Mouse (Mus musculus): ENCODE measurements at regions not wholly inside any gene's neighbourhood (a gene's known extent, or its start where the extent isn't known, plus 50 kb on each side); places are given as distances from the start of the nearest gene placed in this dataset.

DNA sequence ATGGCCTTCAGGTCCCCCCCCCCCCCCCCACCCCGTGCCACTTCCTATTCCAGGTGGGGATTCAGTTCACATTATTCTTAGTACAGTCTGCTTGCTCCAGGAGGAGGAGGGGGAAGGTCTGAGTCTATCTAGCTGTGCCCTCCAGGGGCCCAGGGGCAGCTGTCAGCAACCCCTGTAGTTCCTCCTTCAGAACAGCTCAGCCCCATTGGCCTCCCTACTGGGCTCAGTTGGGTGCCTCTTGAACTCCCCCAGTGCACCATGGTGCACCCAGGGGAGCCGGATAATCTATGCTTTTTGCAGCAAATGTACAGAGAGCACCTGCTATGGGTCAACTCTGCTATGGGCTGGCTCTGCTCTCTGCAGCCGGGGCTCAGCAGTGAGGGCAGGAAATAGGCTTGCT, 204.8 kb downstream of the 4933412E24Rik start:
- TF ChIP-seq CTCF (IDR thresholded peaks at IDR 0.05; ENCODE audit: low read depth) (no peak), EP300 (IDR thresholded peaks at IDR 0.05; ENCODE audit: low read depth) (no peak)
- WGBS (ENCODE audit: insufficient replicate concordance), result 34% methylated on average over 2 of the region's 3 CpGs
- Histone ChIP-seq H3K4me1 (ENCODE audit: insufficient read depth) (peaks cover 8% of the 10 kb centered on the region), H3K9ac (replicated peaks) (no peak overlapping the region), H3K27me3 (ENCODE audit: insufficient read depth, low read length) (no peaks in the 10 kb centered on the region), H3K4me3 (ENCODE audit: low read depth, low read length) (no peak overlapping the region), H3K27ac (ENCODE audit: low read depth) (peak overlapping the region; percentile 44), H3K9me3 (ENCODE audit: low read length) (no peaks in the 10 kb centered on the region), H3K36me3 (replicated peaks; ENCODE audit: insufficient read depth, low read length) (no peaks in the 10 kb centered on the region), H3K4me2 (ENCODE audit: low read depth, low read length) (no peak overlapping the region)
- peak; percentile 67 for ATAC-seq
- DNase-seq, result peak; percentile 49

DNA sequence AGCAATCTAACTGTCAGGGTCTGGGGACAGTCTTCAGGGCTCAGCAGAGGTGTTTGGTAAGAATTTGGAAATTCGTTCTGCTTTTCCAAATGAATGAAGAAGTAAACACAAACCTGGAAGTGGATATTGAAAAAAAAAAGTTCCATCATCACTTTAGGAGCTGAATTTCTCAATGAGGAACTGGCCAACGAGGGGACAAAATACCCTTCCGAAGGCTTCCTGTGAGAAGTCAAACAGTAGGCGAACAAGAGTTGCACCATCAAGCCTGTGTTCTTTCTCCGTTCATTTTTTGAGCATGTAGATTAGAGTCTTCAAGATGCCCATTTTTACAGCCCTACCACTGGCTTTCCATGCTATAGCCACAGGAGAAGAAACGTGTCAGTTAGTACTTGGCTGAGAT, 207.1 kb downstream of the 4933412E24Rik start:
- Histone ChIP-seq H3K4me3 (ENCODE audit: low read depth, low read length) (no peak overlapping the region), H3K4me1 (ENCODE audit: insufficient read depth) (peaks cover 3% of the 10 kb centered on the region), H3K27ac (ENCODE audit: low read depth) (no peak overlapping the region), H3K4me2 (ENCODE audit: low read depth, low read length) (no peak overlapping the region), H3K36me3 (replicated peaks; ENCODE audit: insufficient read depth, low read length) (no peaks in the 10 kb centered on the region), H3K9ac (replicated peaks) (no peak overlapping the region), H3K27me3 (ENCODE audit: insufficient read depth, low read length) (no peaks in the 10 kb centered on the region), H3K9me3 (ENCODE audit: low read length) (no peaks in the 10 kb centered on the region)
- no peak for ATAC-seq
- TF ChIP-seq EP300 (IDR thresholded peaks at IDR 0.05; ENCODE audit: low read depth) (no peak), CTCF (IDR thresholded peaks at IDR 0.05; ENCODE audit: low read depth) (no peak)
- WGBS (ENCODE audit: insufficient replicate concordance), result 66% methylated on average over 6 of the region's 6 CpGs
- no peak for DNase-seq

DNA sequence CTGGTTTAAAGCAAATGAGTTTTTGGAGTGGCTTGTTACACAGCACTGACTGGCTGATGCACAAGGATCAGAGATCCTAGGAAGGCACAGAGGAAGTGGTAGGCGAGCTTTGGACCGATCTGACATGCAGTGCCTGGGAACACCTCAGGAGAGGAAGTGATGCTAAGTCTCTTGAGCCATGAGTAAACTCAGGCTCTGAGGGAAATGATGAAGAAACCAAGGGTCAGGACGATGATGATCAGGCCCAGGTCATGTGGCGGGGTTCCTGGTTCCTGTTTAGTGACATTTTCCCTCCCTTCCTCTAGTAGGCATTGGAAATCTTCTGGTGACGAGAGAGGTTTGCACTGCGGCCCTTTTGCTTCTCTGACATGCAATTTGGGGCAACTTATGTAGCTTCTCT, 208.7 kb downstream of the 4933412E24Rik start:
- H3K9ac ChIP-seq (replicated peaks), result no peak overlapping the region
- peaks cover 3% of the 10 kb centered on the region for H3K4me1 ChIP-seq (ENCODE audit: insufficient read depth)
- no peaks in the 10 kb centered on the region for H3K36me3 ChIP-seq (replicated peaks; ENCODE audit: insufficient read depth, low read length)
- H3K4me2 ChIP-seq (ENCODE audit: low read depth, low read length), result no peak overlapping the region
- H3K27ac ChIP-seq (ENCODE audit: low read depth), result no peak overlapping the region
- H3K27me3 ChIP-seq (ENCODE audit: insufficient read depth, low read length), result no peaks in the 10 kb centered on the region
- ATAC-seq, result peak; percentile 20; the same call in 1 of the 2 replicates
- TF ChIP-seq EP300 (IDR thresholded peaks at IDR 0.05; ENCODE audit: low read depth) (no peak), CTCF (IDR thresholded peaks at IDR 0.05; ENCODE audit: low read depth) (no peak)
- 63% methylated on average over 6 of the region's 6 CpGs for WGBS (ENCODE audit: insufficient replicate concordance)
- no peak for DNase-seq
- H3K4me3 ChIP-seq (ENCODE audit: low read depth, low read length), result no peak overlapping the region
- no peaks in the 10 kb centered on the region for H3K9me3 ChIP-seq (ENCODE audit: low read length)

DNA sequence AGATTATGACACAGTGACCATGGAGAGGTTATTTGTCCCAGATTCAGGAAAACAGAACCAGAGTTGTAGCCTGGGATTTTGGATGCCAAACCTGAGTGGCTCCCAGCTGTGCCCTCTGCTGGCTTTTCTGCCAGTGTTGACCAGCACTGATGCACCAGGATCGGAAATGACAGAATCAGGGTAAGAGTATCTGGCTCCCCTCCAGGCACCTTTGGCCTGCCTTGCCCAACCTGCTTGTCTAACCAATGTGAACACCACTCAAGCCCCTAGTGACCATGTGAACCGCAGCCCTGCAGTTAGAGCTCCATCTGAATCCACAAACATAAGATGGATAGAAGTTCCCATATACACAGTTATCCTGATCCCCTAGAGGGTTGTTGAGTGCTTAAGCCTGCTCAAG, 210.6 kb downstream of the 4933412E24Rik start:
- ATAC-seq (peak; percentile 79), DNase-seq (peak; percentile 51)
- TF ChIP-seq CTCF (IDR thresholded peaks at IDR 0.05; ENCODE audit: low read depth) (peak; percentile 14; the same call in 1 of the 2 replicates), EP300 (IDR thresholded peaks at IDR 0.05; ENCODE audit: low read depth) (no peak)
- H3K4me1 ChIP-seq (ENCODE audit: insufficient read depth), result no peaks in the 10 kb centered on the region; the same call in 1 of the 2 replicates
- H3K4me3 ChIP-seq (ENCODE audit: low read depth, low read length), result no peak overlapping the region
- H3K9ac ChIP-seq (replicated peaks), result no peak overlapping the region
- H3K4me2 ChIP-seq (ENCODE audit: low read depth, low read length), result no peak overlapping the region
- 72% methylated on average over 2 of the region's 2 CpGs for WGBS (ENCODE audit: insufficient replicate concordance)
- no peak overlapping the region for H3K27ac ChIP-seq (ENCODE audit: low read depth)
- H3K36me3 ChIP-seq (replicated peaks; ENCODE audit: insufficient read depth, low read length), result no peaks in the 10 kb centered on the region
- H3K27me3 ChIP-seq (ENCODE audit: insufficient read depth, low read length), result no peaks in the 10 kb centered on the region
- H3K9me3 ChIP-seq (ENCODE audit: low read length), result no peaks in the 10 kb centered on the region

DNA sequence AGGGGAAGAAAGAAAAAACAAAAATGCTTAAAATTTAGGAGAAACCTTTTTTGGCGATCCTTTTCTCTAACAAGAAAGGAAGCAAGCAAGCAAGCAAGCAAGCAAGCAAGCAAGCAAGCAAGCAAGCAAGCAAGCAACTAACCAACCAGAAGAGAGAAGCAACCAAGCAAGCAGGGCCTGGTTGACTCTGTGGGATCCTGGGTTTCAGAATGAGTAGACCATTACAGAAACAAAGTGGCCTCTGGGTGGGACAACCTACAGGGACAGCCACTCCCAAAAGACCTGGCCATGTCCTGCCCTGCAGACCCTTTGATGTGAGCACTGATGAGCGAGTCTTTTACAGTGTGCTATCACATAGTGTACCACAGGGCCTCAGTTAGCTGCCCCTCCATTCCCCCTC, 211.6 kb downstream of the 4933412E24Rik start:
- no peak overlapping the region for H3K4me3 ChIP-seq (ENCODE audit: low read depth, low read length)
- DNase-seq (no peak), ATAC-seq (no peak)
- no peaks in the 10 kb centered on the region; the same call in 1 of the 2 replicates for H3K4me1 ChIP-seq (ENCODE audit: insufficient read depth)
- H3K9me3 ChIP-seq (ENCODE audit: low read length), result no peaks in the 10 kb centered on the region
- no peaks in the 10 kb centered on the region for H3K27me3 ChIP-seq (ENCODE audit: insufficient read depth, low read length)
- 81% methylated on average over 2 of the region's 2 CpGs for WGBS (ENCODE audit: insufficient replicate concordance)
- TF ChIP-seq CTCF (IDR thresholded peaks at IDR 0.05; ENCODE audit: low read depth), result no peak
- no peak for TF ChIP-seq EP300 (IDR thresholded peaks at IDR 0.05; ENCODE audit: low read depth)
- H3K27ac ChIP-seq (ENCODE audit: low read depth), result no peak overlapping the region
- H3K36me3 ChIP-seq (replicated peaks; ENCODE audit: insufficient read depth, low read length), result no peaks in the 10 kb centered on the region
- H3K9ac ChIP-seq (replicated peaks), result no peak overlapping the region
- H3K4me2 ChIP-seq (ENCODE audit: low read depth, low read length), result no peak overlapping the region

DNA sequence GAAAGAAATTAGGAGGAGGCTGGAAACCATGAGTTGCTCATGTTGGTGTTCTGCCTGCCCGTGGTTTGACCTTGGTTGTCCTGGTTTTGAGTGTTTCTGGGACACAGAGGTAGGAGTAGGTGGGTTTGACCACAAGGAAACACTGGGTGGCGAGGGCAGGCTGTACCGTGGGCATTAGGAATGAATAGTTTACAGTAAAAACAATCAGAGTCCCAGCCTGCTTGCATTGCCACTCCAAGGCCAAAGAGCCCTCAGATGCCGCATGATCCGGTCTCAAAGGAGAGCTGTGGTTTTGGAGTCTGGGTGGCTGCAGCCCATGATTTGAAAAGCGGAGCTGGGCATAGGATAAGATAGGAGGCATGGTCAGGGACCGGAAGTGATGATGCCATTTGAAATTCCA, 212.0 kb downstream of the 4933412E24Rik start:
- WGBS (ENCODE audit: insufficient replicate concordance), result 79% methylated on average over 7 of the region's 7 CpGs
- TF ChIP-seq EP300 (IDR thresholded peaks at IDR 0.05; ENCODE audit: low read depth), result no peak
- Histone ChIP-seq H3K27ac (ENCODE audit: low read depth) (no peak overlapping the region), H3K9ac (replicated peaks) (no peak overlapping the region), H3K4me2 (ENCODE audit: low read depth, low read length) (no peak overlapping the region), H3K4me3 (ENCODE audit: low read depth, low read length) (no peak overlapping the region), H3K4me1 (ENCODE audit: insufficient read depth) (peaks cover under 1% of the 10 kb centered on the region; the same call in 1 of the 2 replicates), H3K36me3 (replicated peaks; ENCODE audit: insufficient read depth, low read length) (no peaks in the 10 kb centered on the region), H3K9me3 (ENCODE audit: low read length) (no peaks in the 10 kb centered on the region), H3K27me3 (ENCODE audit: insufficient read depth, low read length) (no peaks in the 10 kb centered on the region)
- DNase-seq (no peak), ATAC-seq (no peak)

DNA sequence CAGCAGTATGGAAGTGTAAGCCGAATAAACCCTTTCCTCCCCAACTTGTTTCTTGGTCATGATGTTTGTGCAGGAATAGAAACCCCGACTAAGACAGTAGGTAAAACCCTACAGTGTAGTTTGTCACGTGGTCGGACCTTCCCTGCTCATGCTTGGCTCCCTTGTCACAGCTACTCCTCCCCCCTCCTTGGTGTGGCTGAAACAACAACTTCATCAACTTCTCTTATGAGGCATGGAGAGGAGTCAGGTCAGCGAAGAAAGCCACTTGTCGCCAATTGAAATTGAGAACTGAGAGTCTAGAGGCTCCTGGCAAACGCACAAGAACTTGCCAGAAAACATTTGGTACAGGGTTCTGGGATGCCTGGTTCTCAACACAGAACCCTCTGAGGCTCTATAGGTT, 214.1 kb downstream of the 4933412E24Rik start:
- H3K9me3 ChIP-seq (ENCODE audit: low read length), result no peaks in the 10 kb centered on the region
- WGBS (ENCODE audit: insufficient replicate concordance), result 74% methylated on average over 6 of the region's 7 CpGs
- H3K4me1 ChIP-seq (ENCODE audit: insufficient read depth), result 0 out of 2 replicates have a peak, but pooled peaks cover 2% of the 10 kb centered on the region
- DNase-seq, result no peak
- H3K4me2 ChIP-seq (ENCODE audit: low read depth, low read length), result no peak overlapping the region
- ATAC-seq, result no peak
- no peak overlapping the region for H3K4me3 ChIP-seq (ENCODE audit: low read depth, low read length)
- no peak overlapping the region for H3K27ac ChIP-seq (ENCODE audit: low read depth)
- TF ChIP-seq EP300 (IDR thresholded peaks at IDR 0.05; ENCODE audit: low read depth) (no peak), CTCF (IDR thresholded peaks at IDR 0.05; ENCODE audit: low read depth) (no peak)
- H3K9ac ChIP-seq (replicated peaks), result no peak overlapping the region
- no peaks in the 10 kb centered on the region for H3K27me3 ChIP-seq (ENCODE audit: insufficient read depth, low read length)
- H3K36me3 ChIP-seq (replicated peaks; ENCODE audit: insufficient read depth, low read length), result no peaks in the 10 kb centered on the region

Data from liver, postnatal 0 days (tissue).